Mouse (Mus musculus) intestine, embryonic 16.5 days (tissue): ENCODE data around the gene Gyg. TPM values are rescaled to one million over a fixed set of nuclear protein-coding genes. Genes with fewer than 3 reads are reported as not detected.

Experiments
- ATAC-seq: fragments of 200-750 bp; cut with Nextera tagmentation; 2 replicates; pipeline ENCODE4 v1.8.0; 2017; ENCODE audit warnings: moderate TSS enrichment, moderate library complexity
- H3K27ac ChIP-seq: fragments of 300-500 bp; sonication (generic); 2 replicates; pipeline ENCODE4 v1.5.1; 2014; ENCODE audit warnings: mild to moderate bottlenecking, low read length
- H3K27me3 ChIP-seq: fragments of 300-500 bp; sonication (generic); replicated peaks from 2 replicates; pipeline ENCODE4 v1.6.1; 2014; ENCODE audit warnings: low read length, control low read depth, mixed read lengths; ENCODE audit not compliant: control insufficient read depth, insufficient read depth
- H3K36me3 ChIP-seq: fragments of 300-500 bp; sonication (generic); 2 replicates; pipeline ENCODE4 v1.6.1; 2014; ENCODE audit warnings: low read length, control low read depth; ENCODE audit not compliant: control insufficient read depth, insufficient read depth
- H3K4me1 ChIP-seq: fragments of 300-500 bp; sonication (generic); 2 replicates; pipeline ENCODE4 v1.6.1; 2014; ENCODE audit warnings: low read length, control low read depth, mixed read lengths; ENCODE audit not compliant: control insufficient read depth, insufficient read depth
- H3K4me2 ChIP-seq: fragments of 300-500 bp; sonication (generic); 2 replicates; pipeline ENCODE4 v1.6.1; 2014; ENCODE audit warnings: low read depth, low read length, control low read depth
- H3K4me3 ChIP-seq: fragments of 300-500 bp; sonication (generic); 2 replicates; pipeline ENCODE4 v1.5.1; 2014; ENCODE audit warnings: mild to moderate bottlenecking, low read length
- H3K9ac ChIP-seq: fragments of 300-500 bp; sonication (generic); 2 replicates; pipeline ENCODE4 v1.6.1; 2014; ENCODE audit warnings: low read depth, low read length
- H3K9me3 ChIP-seq: fragments of 300-500 bp; sonication (generic); 2 replicates; pipeline ENCODE4 v1.6.1; 2016; ENCODE audit warnings: low read length, control low read depth; ENCODE audit not compliant: control insufficient read depth
- WGBS: fragments of 180-500 bp; shearing (Covaris S2); extraction: QIAGEN DNeasy Blood & Tissue Kit; methylation state at CpG from one replicate; pipeline ENCODE4 v1.1.7; 2014; 5-methylcytosine and 5-hydroxymethylcytosine counted together
- polyA plus RNA-seq: library from polyadenylated mRNA; unstranded; fragments of >200 nt; fragmentation: Nextera tagmentation; extraction: Ambion mirVana; gene quantifications from 2 replicates; pipeline ENCODE4 v1.2.1, GENCODE M21; 2015

The Gyg gene
- polyA plus RNA-seq, 1 experiment from 2014 or later = 51.3 TPM

DNA sequence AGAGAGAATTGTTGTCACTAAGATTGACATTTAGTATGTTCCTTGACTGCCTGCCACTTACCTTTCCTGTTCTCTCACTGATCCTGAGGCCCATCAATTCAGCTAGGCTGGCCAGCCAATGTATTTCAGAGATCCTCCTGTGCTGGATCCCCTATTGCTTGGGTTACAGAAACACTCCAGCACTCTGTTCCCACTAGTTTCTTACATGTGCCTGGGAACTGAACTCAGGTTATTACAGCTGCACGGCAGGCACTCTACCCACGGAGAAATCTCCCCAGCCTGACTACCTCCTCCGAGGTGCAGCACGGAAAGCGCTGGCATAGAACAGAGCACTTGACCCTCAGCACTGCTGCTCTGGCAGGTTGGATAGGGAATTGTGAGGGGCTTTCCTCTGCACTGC, 7.5 kb downstream of the Gyg start:
- Histone ChIP-seq H3K4me3 (no peak overlapping the region), H3K4me1 (no peaks in the 10 kb centered on the region), H3K27me3 (no peaks in the 10 kb centered on the region), H3K27ac (no peak overlapping the region), H3K9me3 (no peaks in the 10 kb centered on the region), H3K4me2 (no peak overlapping the region), H3K9ac (no peak overlapping the region), H3K36me3 (0 out of 2 replicates have a peak, but pooled peaks cover 5% of the 10 kb centered on the region)
- 91% methylated on average over 5 of the region's 5 CpGs for WGBS
- no peak for ATAC-seq

- no peak overlapping the region for H3K27ac ChIP-seq
- no peaks in the 10 kb centered on the region for H3K4me1 ChIP-seq
- 73% methylated on average over 7 of the region's 7 CpGs for WGBS
- H3K9ac ChIP-seq = no peak overlapping the region
- 0 out of 2 replicates have a peak, but pooled peaks cover 5% of the 10 kb centered on the region for H3K36me3 ChIP-seq
- no peak overlapping the region for H3K4me3 ChIP-seq
- H3K4me2 ChIP-seq = no peak overlapping the region
- no peak for ATAC-seq
- no peaks in the 10 kb centered on the region for H3K9me3 ChIP-seq
- H3K27me3 ChIP-seq = no peaks in the 10 kb centered on the region
These were observed 8.2 kb downstream of the Gyg start for GRCm38 (mm10) chr3:20146884-20147395.

- H3K36me3 ChIP-seq = 0 out of 2 replicates have a peak, but pooled peaks cover 5% of the 10 kb centered on the region
- no peak for ATAC-seq
- H3K4me3 ChIP-seq = no peak overlapping the region
- no peak overlapping the region for H3K9ac ChIP-seq
- no peak overlapping the region for H3K4me2 ChIP-seq
- 74% methylated on average over 1 of the region's 1 CpGs for WGBS
- no peaks in the 10 kb centered on the region for H3K9me3 ChIP-seq
- H3K27me3 ChIP-seq = no peaks in the 10 kb centered on the region
- no peak overlapping the region for H3K27ac ChIP-seq
- H3K4me1 ChIP-seq = no peaks in the 10 kb centered on the region
These were observed 9.4 kb downstream of the Gyg start for GRCm38 (mm10) chr3:20145696-20146113.

GRCm38 (mm10) chr3:20144401-20144800, 10.7 kb downstream of the Gyg start:
- no peaks in the 10 kb centered on the region for H3K4me1 ChIP-seq
- no peak overlapping the region for H3K27ac ChIP-seq
- H3K36me3 ChIP-seq = 0 out of 2 replicates have a peak, but pooled peaks cover 5% of the 10 kb centered on the region
- no peak for ATAC-seq
- H3K4me2 ChIP-seq = no peak overlapping the region
- no peak overlapping the region for H3K4me3 ChIP-seq
- no peak overlapping the region for H3K9ac ChIP-seq
- no peaks in the 10 kb centered on the region for H3K27me3 ChIP-seq
- H3K9me3 ChIP-seq = no peaks in the 10 kb centered on the region
- 47% methylated on average over 2 of the region's 2 CpGs for WGBS

DNA sequence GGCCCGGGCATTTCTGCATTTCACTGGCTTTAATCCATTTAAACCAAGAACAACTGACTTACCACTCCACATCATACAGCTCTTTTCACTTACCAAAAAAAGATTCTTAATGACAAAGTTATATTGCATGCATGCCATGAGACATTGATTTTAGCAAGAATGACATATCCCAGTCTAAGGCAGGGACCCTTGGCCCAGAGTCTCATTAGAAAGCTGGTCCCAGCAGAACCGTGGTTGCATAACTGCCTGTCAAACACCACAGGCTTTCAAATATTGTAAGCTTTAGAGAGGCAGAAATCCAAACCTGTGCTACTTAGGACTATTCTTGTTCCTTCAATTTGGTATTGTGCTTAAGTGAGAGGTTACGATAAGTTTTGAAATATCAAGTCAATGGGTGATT, 11.4 kb downstream of the Gyg start:
- 84% methylated on average over 3 of the region's 3 CpGs for WGBS
- H3K27ac ChIP-seq = no peak overlapping the region
- 0 out of 2 replicates have a peak, but pooled peaks cover 5% of the 10 kb centered on the region for H3K36me3 ChIP-seq
- H3K4me2 ChIP-seq = no peak overlapping the region
- no peaks in the 10 kb centered on the region for H3K27me3 ChIP-seq
- no peaks in the 10 kb centered on the region for H3K9me3 ChIP-seq
- ATAC-seq = no peak
- H3K4me3 ChIP-seq = no peak overlapping the region
- no peak overlapping the region for H3K9ac ChIP-seq
- no peaks in the 10 kb centered on the region for H3K4me1 ChIP-seq

DNA sequence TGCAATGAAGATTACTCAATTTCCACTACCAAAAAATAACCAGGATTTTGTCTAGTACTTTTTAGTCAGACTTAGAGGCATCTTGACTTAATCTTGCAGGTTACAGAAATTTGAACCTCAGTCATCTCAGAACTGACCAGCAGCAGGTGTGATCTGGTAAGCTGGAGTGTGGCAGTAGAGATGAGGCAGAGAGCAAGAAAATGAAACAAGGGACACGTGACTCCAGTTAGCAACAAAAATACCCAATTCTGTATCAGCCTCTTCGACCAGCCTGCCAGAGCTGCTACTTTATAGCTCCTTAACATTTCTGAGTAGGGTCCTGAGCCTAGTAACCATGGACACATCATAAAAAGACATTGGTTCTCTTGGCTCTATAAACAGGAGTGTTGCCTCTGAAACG, 12.5 kb downstream of the Gyg start:
- no peak overlapping the region for H3K4me2 ChIP-seq
- no peaks in the 10 kb centered on the region for H3K27me3 ChIP-seq
- H3K36me3 ChIP-seq = 0 out of 2 replicates have a peak, but pooled peaks cover 3% of the 10 kb centered on the region
- no peaks in the 10 kb centered on the region for H3K4me1 ChIP-seq
- no peak overlapping the region for H3K27ac ChIP-seq
- no peak for ATAC-seq
- H3K4me3 ChIP-seq = no peak overlapping the region
- no peaks in the 10 kb centered on the region for H3K9me3 ChIP-seq
- WGBS = 66% methylated on average over 3 of the region's 3 CpGs
- H3K9ac ChIP-seq = no peak overlapping the region

DNA sequence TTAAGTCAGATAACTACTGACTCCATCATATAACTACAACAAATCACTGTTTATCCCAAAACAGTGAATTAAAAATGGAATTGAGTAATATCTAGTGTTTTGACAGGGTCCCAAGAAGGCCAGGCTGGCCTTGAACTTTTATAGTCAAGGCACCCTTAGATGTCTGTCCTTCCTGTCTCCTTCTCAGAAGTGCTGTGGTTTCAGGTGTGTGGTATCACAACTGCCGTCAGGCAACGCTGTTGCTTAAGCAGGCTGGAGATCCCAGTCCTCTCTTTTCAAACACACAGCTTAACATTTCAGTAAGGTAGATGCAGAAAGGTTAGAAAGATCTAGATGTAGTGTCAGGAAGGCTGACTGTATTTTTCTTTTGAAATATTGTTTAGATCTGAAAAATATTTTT, 13.0 kb downstream of the Gyg start:
- 0 out of 2 replicates have a peak, but pooled peaks cover 3% of the 10 kb centered on the region for H3K36me3 ChIP-seq
- WGBS = 81% methylated on average over 2 of the region's 2 CpGs
- no peak overlapping the region for H3K4me3 ChIP-seq
- H3K9ac ChIP-seq = no peak overlapping the region
- H3K27ac ChIP-seq = no peak overlapping the region
- no peaks in the 10 kb centered on the region for H3K9me3 ChIP-seq
- no peaks in the 10 kb centered on the region for H3K4me1 ChIP-seq
- no peak overlapping the region for H3K4me2 ChIP-seq
- ATAC-seq = peak; percentile 63
- no peaks in the 10 kb centered on the region for H3K27me3 ChIP-seq

DNA sequence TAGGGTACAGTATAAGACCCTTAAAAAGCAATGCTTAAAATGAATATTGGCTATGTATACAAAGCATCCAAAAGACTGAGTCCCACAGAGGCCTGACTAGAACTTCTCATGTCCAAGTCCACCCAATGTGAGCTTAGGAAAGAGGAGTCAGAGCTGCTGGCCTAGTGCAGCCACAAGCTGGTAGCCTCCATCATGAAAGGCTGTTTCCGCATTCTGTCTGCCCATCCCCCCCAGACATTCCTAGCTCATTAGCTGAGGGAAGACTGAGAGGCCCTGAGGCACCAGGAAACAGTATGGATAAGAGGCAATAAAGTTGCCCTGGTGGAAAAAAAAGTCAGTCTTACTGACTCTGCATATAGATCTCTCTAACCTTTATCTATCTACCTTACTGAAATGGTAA, 13.4 kb downstream of the Gyg start:
- no peak overlapping the region for H3K9ac ChIP-seq
- H3K4me2 ChIP-seq = no peak overlapping the region
- peak overlapping the region; percentile 43 for H3K27ac ChIP-seq
- WGBS = 22% methylated on average over 1 of the region's 1 CpGs
- no peak overlapping the region for H3K4me3 ChIP-seq
- peak; percentile 96 for ATAC-seq
- H3K36me3 ChIP-seq = 0 out of 2 replicates have a peak, but pooled peaks cover 6% of the 10 kb centered on the region
- H3K4me1 ChIP-seq = no peaks in the 10 kb centered on the region
- no peaks in the 10 kb centered on the region for H3K9me3 ChIP-seq
- no peaks in the 10 kb centered on the region for H3K27me3 ChIP-seq

- no peak overlapping the region for H3K4me3 ChIP-seq
- H3K9me3 ChIP-seq = no peaks in the 10 kb centered on the region
- 0 out of 2 replicates have a peak, but pooled peaks cover 4% of the 10 kb centered on the region for H3K36me3 ChIP-seq
- H3K27ac ChIP-seq = peak overlapping the region; percentile 43
- no peaks in the 10 kb centered on the region for H3K4me1 ChIP-seq
- H3K9ac ChIP-seq = no peak overlapping the region
- ATAC-seq = peak; percentile 53
- H3K27me3 ChIP-seq = no peaks in the 10 kb centered on the region
- no peak overlapping the region for H3K4me2 ChIP-seq
These were observed 13.9 kb downstream of the Gyg start for GRCm38 (mm10) chr3:20141240-20141639.
